ENCODE assay signal across 7 mouse cellular contexts in the genomic region with DNA sequence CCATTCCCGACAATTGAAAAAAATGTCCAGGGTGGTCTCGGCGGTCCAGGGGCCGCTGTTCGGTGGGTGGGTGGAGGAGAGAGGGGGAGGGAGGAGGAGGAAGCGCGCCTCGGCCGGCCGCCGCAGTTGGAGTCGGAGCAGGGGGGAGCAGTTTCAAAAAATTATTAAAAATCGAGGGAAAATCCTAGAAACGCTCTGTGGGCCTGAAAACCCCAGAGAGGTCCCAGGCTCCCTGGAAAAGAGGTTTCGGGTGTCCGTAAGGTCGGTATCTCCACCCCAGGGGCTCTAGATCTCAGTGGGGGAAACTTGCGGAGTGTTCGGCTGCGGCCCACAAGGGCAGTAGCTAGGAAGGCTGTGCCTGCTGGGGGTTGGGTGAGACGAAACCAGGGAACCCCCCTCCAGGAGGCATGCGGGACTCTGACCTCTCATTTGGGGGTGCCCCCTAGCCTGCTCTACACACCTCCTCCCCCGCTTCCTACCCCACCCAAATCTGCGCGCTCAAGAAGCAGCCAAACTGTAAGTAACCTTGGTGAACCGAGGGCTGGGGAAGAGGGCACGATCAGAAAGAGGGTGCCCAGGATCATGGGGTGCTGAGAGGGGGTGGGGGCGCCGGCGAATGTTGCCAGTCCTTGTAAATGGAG. TPM values are rescaled to one million over a fixed set of nuclear protein-coding genes. Genes with fewer than 3 reads are reported as not detected.
DNase-seq lines count a peak whose midpoint lies in the region; ATAC-seq and TF ChIP-seq lines count a peak whose summit lies in the region.

No protein-coding gene starts in this region.

- H3K36me3 ChIP-seq in C2C12 (ENCODE audit: control insufficient read depth, insufficient read depth), result no peaks in the 10 kb centered on the region
- peaks cover 26% of the 10 kb centered on the region for H3K36me3 ChIP-seq in limb, embryonic 15.5 days

- H3K4me2 ChIP-seq in limb, embryonic 15.5 days, result peak overlapping the region; percentile 93

- H3K27me3 ChIP-seq in C2C12 (ENCODE audit: control insufficient read depth, insufficient read depth, insufficient read length), result peaks cover 53% of the 10 kb centered on the region
- H3K27me3 ChIP-seq in limb, embryonic 15.5 days, result no peaks in the 10 kb centered on the region

- H3K4me1 ChIP-seq in limb, embryonic 15.5 days, result peaks cover 72% of the 10 kb centered on the region

- no peaks in the 10 kb centered on the region for H3K79me3 ChIP-seq in C2C12 (ENCODE audit: low read depth)

- no peak overlapping the region for H3K4me3 ChIP-seq in C2C12 (ENCODE audit: insufficient read depth, poor library complexity, severe bottlenecking)
- H3K4me3 ChIP-seq in limb, embryonic 15.5 days, result peak overlapping the region; percentile 80

- H3ac ChIP-seq in C2C12 (ENCODE audit: control insufficient read depth, insufficient read length, low read depth), result peak overlapping the region; percentile 13

- intact Hi-C loops in heart, postnatal 14 days (cut with DNase I), result loop anchor here (10.0 kb wide), 1 partner anchor 175 kb away; no protein-coding TSS in a partner anchor

- DNase-seq in 416B (ENCODE audit: low read depth), result peak; percentile 48
- peak; percentile 43 for DNase-seq in embryo, embryonic 11 days
- DNase-seq in heart, postnatal 14 days, result peak; percentile 33 to 45
- peak; percentile 66 for DNase-seq in neural tube, embryonic 10.5 days (ENCODE audit: extremely low spot score, low spot score)
- no peak for DNase-seq in MN1 (ENCODE audit: low spot score)

- no peak for ATAC-seq in limb, embryonic 15.5 days (ENCODE audit: insufficient number of reproducible peaks, low FRiP score, low TSS enrichment, low read depth)

- no peaks in the 10 kb centered on the region for H3K9me3 ChIP-seq in limb, embryonic 15.5 days

- H3K79me2 ChIP-seq in C2C12 (ENCODE audit: control insufficient read depth, insufficient read depth), result no peaks in the 10 kb centered on the region

- under 1% methylated on average over 30 of the region's 30 CpGs for WGBS in limb, embryonic 15.5 days

- H3K27ac ChIP-seq in limb, embryonic 15.5 days, result peak overlapping the region; percentile 90

- peak overlapping the region; percentile 85 for H3K9ac ChIP-seq in limb, embryonic 15.5 days

- TF ChIP-seq CTCF in C2C12 (IDR thresholded peaks at IDR 0.05; ENCODE audit: control insufficient read depth, insufficient read depth, insufficient read length), result no peak

TF ChIP-seq in C2C12, 6 proteins besides CTCF, POLR2A, EP300 and RAD21:
- TF ChIP-seq CEBPB (IDR thresholded peaks at IDR 0.05; ENCODE audit: low read depth) (no peak), FOSL1 (IDR thresholded peaks at IDR 0.05; ENCODE audit: insufficient read depth, low read length, poor library complexity, severe bottlenecking) (no peak), USF1 (IDR thresholded peaks at IDR 0.05; ENCODE audit: low read depth) (no peak), MYOG (IDR thresholded peaks at IDR 0.05; ENCODE audit: control insufficient read depth, extremely low read depth, insufficient read length) (no peak), MAX (IDR thresholded peaks at IDR 0.05) (no peak), MYOD1 (IDR thresholded peaks at IDR 0.05; ENCODE audit: control insufficient read depth, insufficient read length, low read depth) (no peak)

RNA-seq across cellular contexts. Expression of a gene that starts 2.6 kb away (rescaled TPM):
- 2.8 TPM for polyA plus RNA-seq in C2C12 (2012; fragmentation: generic; extraction: Trizol)
- 100 to 1,000 TPM; 167 to 186 TPM for total RNA-seq in heart, postnatal 14 days (2021)
- 1,131 and 1,164 TPM in 2 replicates for polyA plus RNA-seq in limb, embryonic 15.5 days (2015; fragmentation: Nextera tagmentation; extraction: Ambion mirVana)

RNA-seq across cellular contexts. Expression of a gene that starts 40.1 kb away (rescaled TPM):
- polyA plus RNA-seq in C2C12 (2012; fragmentation: generic; extraction: Trizol), result 8.1 TPM
- 10 to 100 TPM; 38.0 to 44.5 TPM for total RNA-seq in heart, postnatal 14 days (2021)
- 2.2 and 2.6 TPM in 2 replicates for polyA plus RNA-seq in limb, embryonic 15.5 days (2015; fragmentation: Nextera tagmentation; extraction: Ambion mirVana)

Comparison
In these comparisons a context has a peak if more than half of its experiments do, and no peak if none do; other contexts are left out.
1. RNA of a gene that starts 2.6 kb away (polyA plus RNA-seq): 1,131 to 1,164 TPM in limb, embryonic 15.5 days; 2.8 TPM in C2C12 (single experiment); every median in the first group is over 100 times any median in the second.